Mouse (Mus musculus) spleen, postnatal 14 days (tissue): ENCODE measurements at regions not wholly inside any gene's neighbourhood (a gene's known extent, or its start where the extent isn't known, plus 50 kb on each side); places are given as distances from the start of the nearest gene placed in this dataset.

Experiments
- DNase-seq, 2 experiments: peaks; one replicate each; pipeline ENCODE4 v3.0.0; 2021 to 2022; ENCODE audit warnings: low spot score in 2 of 2

DNA sequence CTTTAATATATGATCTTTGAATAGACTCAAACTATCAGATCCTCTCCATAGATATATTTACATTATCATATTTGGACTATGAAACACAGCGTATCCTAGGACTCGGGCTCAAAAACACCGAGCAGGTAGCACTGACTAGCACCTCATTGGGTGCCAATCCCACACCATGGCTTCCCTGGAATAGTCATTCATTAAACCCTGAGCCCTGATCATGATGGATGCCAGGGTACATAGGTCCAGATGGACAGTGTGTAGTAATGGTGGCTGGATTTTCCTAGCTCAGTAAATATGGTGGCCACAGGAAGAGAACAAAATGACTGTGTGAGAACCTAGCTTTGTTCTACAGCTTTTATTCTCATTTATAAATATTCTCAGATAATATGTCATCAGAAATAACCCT lies 390.1 kb upstream of the Nr2f2 start:
- DNase-seq: no peak

GRCm38 (mm10) chr7:70754826-70755225 lies 388.3 kb upstream of the Nr2f2 start:
- no peak for DNase-seq

GRCm38 (mm10) chr7:70752802-70753218 lies 386.3 kb upstream of the Nr2f2 start:
- no peak for DNase-seq

DNA sequence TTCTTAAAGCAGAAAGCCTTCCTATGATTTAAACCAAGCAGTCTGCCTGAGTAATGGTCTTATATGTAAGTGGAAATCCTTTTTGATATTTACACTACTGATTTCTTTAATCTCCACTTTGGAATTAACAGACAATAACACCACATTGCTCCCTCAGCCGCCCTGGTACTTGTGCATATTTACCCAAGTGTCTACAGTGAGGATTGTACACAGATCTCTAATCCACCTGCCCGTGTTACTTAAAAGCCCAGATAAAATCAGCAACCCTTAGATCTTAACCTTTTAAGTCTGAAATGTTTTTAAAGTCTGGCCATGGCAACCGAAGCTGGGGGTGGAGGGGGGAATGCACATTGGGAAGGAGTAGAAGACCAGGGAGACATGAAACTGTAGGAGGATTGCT lies 382.3 kb upstream of the Nr2f2 start:
- no peak for DNase-seq

DNA sequence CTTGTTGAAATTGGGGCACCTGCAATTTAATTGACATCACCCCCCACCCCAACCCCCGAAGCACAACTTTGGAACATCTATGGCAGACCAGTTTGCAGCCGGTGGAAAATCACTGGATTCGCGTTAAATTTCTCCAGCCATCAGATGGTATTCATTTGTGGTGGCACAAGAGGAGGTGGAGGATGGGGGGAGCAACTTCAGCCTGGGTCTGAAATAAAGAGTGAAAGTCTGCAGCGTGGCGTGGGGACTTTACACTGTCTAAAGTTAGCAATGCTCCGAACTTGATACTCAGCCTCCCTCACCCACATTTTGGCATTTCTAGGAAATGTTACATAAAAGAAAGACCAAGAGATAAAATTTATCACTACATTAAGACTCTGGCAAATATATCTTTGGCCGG lies 381.8 kb upstream of the Nr2f2 start:
- DNase-seq: no peak

GRCm38 (mm10) chr7:70744296-70744695 lies 377.8 kb upstream of the Nr2f2 start:
- DNase-seq: no peak

DNA sequence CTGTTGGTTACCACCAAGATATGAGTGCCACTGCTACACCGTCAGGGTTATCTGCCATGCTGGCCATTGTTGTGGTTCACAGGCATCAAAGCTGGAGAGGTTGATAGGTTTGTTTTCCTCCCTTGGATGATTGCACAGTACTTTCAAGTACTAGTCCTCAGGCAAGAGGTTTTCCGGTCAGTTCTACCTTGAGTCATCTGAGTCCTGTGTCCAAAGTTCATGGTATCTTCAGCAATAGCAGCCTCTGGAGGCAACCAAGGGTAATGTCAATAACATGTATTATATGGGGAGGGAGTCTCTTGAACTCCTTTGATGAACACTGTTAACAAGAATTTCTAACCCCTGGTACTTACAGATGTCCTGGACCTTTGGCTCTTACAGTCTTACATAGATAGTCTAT lies 369.1 kb upstream of the Nr2f2 start:
- DNase-seq: no peak

GRCm38 (mm10) chr7:70733501-70733900 lies 367.0 kb upstream of the Nr2f2 start:
- DNase-seq: no peak

GRCm38 (mm10) chr7:70729896-70730295 lies 363.4 kb upstream of the Nr2f2 start:
- DNase-seq: no peak

DNA sequence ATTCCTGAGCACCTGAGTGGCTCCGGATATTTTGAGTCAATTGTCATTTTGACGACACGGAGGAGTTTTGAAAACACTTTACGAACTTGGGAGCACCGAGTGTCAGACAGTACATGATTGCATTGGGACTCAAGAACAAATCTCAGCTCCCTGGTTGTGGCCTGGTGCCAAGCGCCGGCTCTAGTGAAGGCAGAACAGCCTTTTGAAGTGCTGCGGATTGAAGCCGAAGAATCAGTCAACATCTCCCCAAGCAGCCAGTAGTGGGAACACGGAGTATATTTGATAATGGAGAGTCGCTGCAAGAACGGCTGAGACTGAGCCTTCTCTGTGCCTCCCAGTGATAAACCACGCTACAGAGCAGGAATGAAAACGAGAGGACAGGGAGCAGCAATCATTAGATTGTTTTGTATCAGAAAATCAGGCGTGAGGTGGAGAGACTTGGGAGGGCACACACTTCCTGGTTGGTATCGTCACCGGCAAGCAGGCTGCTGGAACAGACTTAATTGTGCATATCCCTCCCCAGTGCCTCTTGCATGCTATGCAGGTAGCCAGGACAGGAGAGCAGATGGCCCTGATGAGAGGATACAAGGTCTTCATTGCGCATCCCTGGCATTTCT lies 351.7 kb upstream of the Nr2f2 start:
- no peak for DNase-seq

- no peak for DNase-seq
Measured at GRCm38 (mm10) chr7:70717608-70718007, 351.1 kb upstream of the Nr2f2 start.

DNA sequence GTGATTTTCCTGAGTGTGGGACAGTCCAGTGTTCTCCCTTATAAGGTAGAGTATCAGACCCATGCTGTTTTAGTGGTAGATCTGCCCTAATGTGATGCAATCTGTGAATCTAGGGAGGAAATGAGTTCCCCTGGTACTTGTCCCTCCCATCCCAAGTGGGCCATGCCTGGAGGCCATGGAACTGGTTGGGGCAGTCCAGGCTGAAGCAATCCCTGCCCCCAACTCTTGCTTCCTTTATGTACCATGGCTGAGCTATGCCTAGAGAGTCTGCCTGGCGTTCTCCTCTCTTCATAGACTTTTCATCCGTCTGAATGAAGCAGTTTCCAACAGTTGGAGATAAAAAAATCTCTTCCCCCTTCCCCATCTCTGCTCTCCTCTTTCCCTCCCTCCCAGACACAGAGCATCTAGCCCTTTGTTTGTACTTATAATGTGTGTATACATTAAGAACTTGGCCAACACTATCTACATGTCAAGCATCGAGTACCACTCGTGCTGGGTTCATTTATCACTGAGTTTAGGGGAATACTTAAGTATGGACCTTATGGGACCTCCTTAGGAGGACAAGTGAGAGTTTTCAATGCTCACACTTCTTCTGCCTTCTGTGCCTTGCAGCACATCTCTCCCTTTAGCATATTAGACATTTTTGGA lies 350.4 kb upstream of the Nr2f2 start:
- no peak for DNase-seq

GRCm38 (mm10) chr7:70712141-70712540 lies 345.6 kb upstream of the Nr2f2 start:
- no peak for DNase-seq

GRCm38 (mm10) chr7:70706281-70706680 lies 339.7 kb upstream of the Nr2f2 start:
- DNase-seq: no peak

DNA sequence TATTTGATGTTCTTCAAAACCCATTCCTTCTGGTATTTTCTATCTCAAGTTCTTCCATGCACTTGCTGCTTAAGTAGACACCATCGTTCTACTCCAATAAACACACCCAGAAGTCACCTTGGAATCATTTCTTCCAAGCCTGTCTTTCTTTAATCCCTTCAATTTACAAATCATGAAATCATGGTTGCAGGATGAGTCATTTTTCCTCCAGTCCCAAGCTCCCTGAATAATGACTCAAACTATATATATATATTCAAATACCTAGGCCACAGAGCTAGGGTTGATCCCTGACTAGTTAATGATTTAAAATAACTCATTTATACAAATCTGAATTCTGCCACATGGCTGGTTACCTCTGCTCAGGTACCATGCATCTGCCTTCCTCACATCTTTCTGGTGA lies 337.2 kb upstream of the Nr2f2 start:
- no peak for DNase-seq

DNA sequence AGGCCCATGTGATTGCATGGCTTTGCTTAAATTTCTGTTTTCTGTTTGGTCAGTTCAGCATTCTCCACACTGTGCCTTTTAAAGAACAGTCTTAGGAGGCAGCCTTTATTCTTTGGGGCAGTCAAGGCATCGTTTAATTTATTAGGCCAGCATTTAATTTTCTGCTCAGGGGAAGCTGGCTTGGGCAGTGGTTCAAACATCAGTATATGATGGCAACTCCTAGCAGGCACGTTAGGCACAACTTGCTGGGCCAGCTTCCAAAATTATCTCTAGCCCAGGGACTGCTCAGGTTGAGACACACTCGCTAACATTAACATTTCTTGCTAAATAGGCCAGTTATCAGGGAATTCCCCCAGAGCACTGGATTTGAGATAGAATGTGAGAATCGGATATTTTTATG lies 333.9 kb upstream of the Nr2f2 start:
- DNase-seq: no peak

- DNase-seq: no peak
Measured at GRCm38 (mm10) chr7:70699391-70699790, 332.9 kb upstream of the Nr2f2 start.

DNA sequence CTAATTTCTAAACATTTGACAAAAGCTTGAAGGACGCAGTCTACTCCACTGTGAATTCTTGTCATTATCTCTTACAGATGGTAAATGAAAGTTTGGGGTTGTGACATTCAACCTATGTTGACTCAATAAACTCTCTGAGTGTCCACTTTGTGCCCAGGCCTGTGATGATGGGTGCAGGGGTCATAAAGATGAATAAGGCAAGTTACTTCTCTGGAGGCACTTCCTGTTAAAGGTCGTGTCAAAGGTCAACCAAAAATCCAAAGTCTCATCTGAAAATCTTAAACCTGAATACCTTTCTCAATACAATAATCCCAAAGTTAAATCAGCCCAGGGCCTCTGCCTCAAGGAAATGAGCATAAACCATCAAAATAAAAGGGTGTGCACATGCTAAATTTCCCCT lies 332.5 kb upstream of the Nr2f2 start:
- DNase-seq: no peak

- no peak for DNase-seq
Measured at GRCm38 (mm10) chr7:70692160-70692559, 325.6 kb upstream of the Nr2f2 start.

- DNase-seq: no peak
Measured at GRCm38 (mm10) chr7:70690845-70691244, 324.3 kb upstream of the Nr2f2 start.

GRCm38 (mm10) chr7:70669065-70669464 lies 302.5 kb upstream of the Nr2f2 start:
- no peak for DNase-seq

- DNase-seq: no peak
Measured at GRCm38 (mm10) chr7:70660162-70660561, 293.6 kb upstream of the Nr2f2 start.

DNA sequence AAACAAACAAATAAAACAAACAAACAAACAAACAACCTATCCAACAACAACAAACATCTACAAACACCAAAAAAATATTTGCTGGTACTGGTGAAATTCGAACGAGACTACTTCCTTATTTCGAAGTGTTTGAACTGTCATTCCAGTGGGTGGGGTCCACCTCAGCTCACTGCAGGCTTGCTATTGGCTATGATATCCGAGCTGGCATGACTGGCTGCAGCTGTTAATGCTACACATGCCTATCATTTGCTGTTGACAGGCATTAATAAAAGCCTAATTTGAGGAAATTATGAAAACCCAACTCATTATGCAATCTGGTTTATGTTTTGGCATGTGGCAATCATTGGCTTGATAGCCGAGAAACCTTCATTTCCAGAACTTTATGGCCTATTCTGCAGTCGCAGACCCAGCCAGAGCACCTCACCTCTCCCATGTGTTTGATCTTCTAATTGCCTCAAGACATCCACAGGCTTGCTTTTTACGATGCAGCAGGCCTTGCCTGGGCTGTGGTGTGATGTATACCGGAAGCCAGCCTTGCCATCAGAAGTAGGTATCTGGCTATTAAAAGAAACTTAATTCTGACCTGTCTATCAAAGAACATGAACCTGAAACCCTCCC lies 283.3 kb upstream of the Nr2f2 start:
- no peak for DNase-seq
